Mouse (Mus musculus): Measurements from ENCODE around the gene Ctcfl. TPM values are rescaled to one million over a fixed set of nuclear protein-coding genes. Genes with fewer than 3 reads are reported as not detected.

Ctcfl gene
- polyA plus RNA-seq, 1 experiment from 2014 or later = 0.09 TPM

DNA sequence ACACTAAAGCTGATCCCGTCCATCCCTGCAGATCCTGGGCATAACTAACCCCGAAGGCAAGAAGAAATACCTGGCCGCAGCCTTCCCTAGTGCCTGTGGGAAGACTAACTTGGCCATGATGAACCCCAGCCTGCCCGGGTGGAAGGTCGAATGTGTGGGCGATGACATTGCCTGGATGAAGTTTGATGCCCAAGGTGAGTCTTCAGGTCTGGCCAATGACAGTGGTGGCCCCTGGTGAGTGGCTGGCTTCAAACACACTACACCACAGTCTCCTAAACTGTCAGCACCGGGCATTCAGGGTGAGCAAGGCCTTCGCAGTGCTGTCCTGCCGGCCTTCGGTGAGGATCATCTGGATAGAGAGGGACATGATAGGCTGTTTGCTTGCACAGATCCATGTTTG, 36.6 kb upstream of the Ctcfl start:
- no peak overlapping the region for H3K27ac ChIP-seq
- no peaks in the 10 kb centered on the region for H3K9me3 ChIP-seq
- no peak overlapping the region for H3K4me3 ChIP-seq
- H3K4me1 ChIP-seq = peaks cover 13% of the 10 kb centered on the region
- no peaks in the 10 kb centered on the region for H3K27me3 ChIP-seq
- H3K9ac ChIP-seq = no peak overlapping the region
- no peak for ATAC-seq (ENCODE audit: insufficient number of reproducible peaks, low FRiP score, low TSS enrichment, low read depth)
- H3K4me2 ChIP-seq = no peak overlapping the region
- 92% methylated on average over 10 of the region's 10 CpGs for WGBS
- H3K36me3 ChIP-seq = no peaks in the 10 kb centered on the region

- Histone ChIP-seq H3K4me3 (no peak overlapping the region), H3K36me3 (no peaks in the 10 kb centered on the region), H3K27me3 (no peaks in the 10 kb centered on the region), H3K9ac (no peak overlapping the region), H3K9me3 (no peaks in the 10 kb centered on the region), H3K27ac (no peak overlapping the region), H3K4me1 (peaks cover 9% of the 10 kb centered on the region), H3K4me2 (no peak overlapping the region)
- WGBS = 92% methylated on average over 14 of the region's 14 CpGs
- no peak for ATAC-seq (ENCODE audit: insufficient number of reproducible peaks, low FRiP score, low TSS enrichment, low read depth)
Measured at GRCm38 (mm10) chr2:173154962-173155361, 35.6 kb upstream of the Ctcfl start.

GRCm38 (mm10) chr2:173154513-173154912, 35.2 kb upstream of the Ctcfl start:
- 86% methylated on average over 13 of the region's 13 CpGs for WGBS
- no peaks in the 10 kb centered on the region for H3K27me3 ChIP-seq
- no peak overlapping the region for H3K27ac ChIP-seq
- H3K4me1 ChIP-seq = peaks cover 4% of the 10 kb centered on the region
- no peak overlapping the region for H3K4me2 ChIP-seq
- H3K9me3 ChIP-seq = no peaks in the 10 kb centered on the region
- no peaks in the 10 kb centered on the region for H3K36me3 ChIP-seq
- no peak overlapping the region for H3K4me3 ChIP-seq
- H3K9ac ChIP-seq = no peak overlapping the region
- no peak for ATAC-seq (ENCODE audit: insufficient number of reproducible peaks, low FRiP score, low TSS enrichment, low read depth)

DNA sequence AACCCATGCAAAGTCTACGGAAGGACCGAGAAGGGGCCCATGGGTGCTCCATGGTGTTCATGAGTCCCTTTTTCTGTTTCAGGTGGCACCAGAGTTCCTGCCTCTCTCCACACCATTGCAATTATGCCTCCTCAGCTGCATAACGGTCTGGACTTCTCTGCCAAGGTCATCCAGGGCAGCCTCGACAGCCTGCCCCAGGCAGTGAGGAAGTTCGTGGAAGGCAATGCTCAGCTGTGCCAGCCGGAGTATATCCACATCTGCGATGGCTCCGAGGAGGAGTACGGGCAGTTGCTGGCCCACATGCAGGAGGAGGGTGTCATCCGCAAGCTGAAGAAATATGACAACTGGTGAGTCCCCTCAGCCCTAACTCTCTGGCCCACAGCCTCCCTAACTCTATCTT, 33.9 kb upstream of the Ctcfl start:
- 82% methylated on average over 10 of the region's 10 CpGs for WGBS
- no peaks in the 10 kb centered on the region for H3K9me3 ChIP-seq
- no peak overlapping the region for H3K4me3 ChIP-seq
- H3K9ac ChIP-seq = no peak overlapping the region
- H3K4me1 ChIP-seq = no peaks in the 10 kb centered on the region
- no peak overlapping the region for H3K27ac ChIP-seq
- no peaks in the 10 kb centered on the region for H3K36me3 ChIP-seq
- ATAC-seq (ENCODE audit: insufficient number of reproducible peaks, low FRiP score, low TSS enrichment, low read depth) = no peak
- no peak overlapping the region for H3K4me2 ChIP-seq
- H3K27me3 ChIP-seq = no peaks in the 10 kb centered on the region

- Histone ChIP-seq H3K4me3 (no peak within 1 kb of the TSS), H3K9me3 (no peaks in the 10 kb centered on the region), H3K36me3 (no peaks in the 10 kb centered on the region), H3K27ac (no peak within 1 kb of the TSS), H3K27me3 (no peaks in the 10 kb centered on the region), H3K9ac (no peak within 1 kb of the TSS), H3K4me1 (no peaks in the 10 kb centered on the region), H3K4me2 (no peak within 1 kb of the TSS)
- ATAC-seq (ENCODE audit: insufficient number of reproducible peaks, low FRiP score, low TSS enrichment, low read depth) = no peak
- 78% methylated on average over 13 of the region's 13 CpGs for WGBS
Measured at GRCm38 (mm10) chr2:173152436-173153151, 33.3 kb upstream of the Ctcfl start, which contains the start of gene Pck1. Pck1 (plus strand) TSS chr2:173153048.

DNA sequence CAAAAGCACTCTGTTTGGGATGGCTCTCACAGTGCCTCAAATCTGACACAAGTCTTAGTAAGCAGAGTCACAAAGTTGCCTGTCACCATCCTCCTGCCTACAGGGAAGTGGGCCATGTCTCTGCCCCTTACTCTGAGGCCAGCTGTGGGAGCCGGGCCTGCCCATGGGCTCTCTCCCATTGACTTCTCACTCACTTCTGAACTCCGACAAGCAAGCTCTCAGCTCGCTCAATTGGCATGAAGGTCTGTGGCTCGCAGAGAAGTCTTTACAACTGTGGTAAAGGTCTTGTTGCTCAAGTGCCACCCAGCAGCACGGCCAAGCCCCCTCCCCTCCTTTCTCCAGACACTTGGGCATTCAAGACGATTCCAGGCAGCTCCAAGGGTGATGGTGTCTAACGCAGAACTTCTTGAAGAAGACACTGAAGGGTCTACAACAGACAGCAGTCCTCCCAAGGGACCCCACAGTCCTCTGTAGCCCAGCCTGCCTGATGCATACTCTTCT, 32.5 kb upstream of the Ctcfl start:
- Histone ChIP-seq H3K9ac (no peak overlapping the region), H3K4me1 (no peaks in the 10 kb centered on the region), H3K27me3 (no peaks in the 10 kb centered on the region), H3K4me2 (no peak overlapping the region), H3K27ac (no peak overlapping the region), H3K9me3 (no peaks in the 10 kb centered on the region), H3K4me3 (no peak overlapping the region), H3K36me3 (no peaks in the 10 kb centered on the region)
- ATAC-seq (ENCODE audit: insufficient number of reproducible peaks, low FRiP score, low TSS enrichment, low read depth) = no peak
- 89% methylated on average over 7 of the region's 7 CpGs for whole genome bisulfite sequencing

- H3K4me2 ChIP-seq = no peak overlapping the region
- no peaks in the 10 kb centered on the region for H3K4me1 ChIP-seq
- H3K36me3 ChIP-seq = no peaks in the 10 kb centered on the region
- no peak overlapping the region for H3K9ac ChIP-seq
- no peaks in the 10 kb centered on the region for H3K27me3 ChIP-seq
- ATAC-seq (ENCODE audit: insufficient number of reproducible peaks, low FRiP score, low TSS enrichment, low read depth) = no peak
- H3K9me3 ChIP-seq = no peaks in the 10 kb centered on the region
- WGBS = 73% methylated on average over 5 of the region's 5 CpGs
- H3K27ac ChIP-seq = no peak overlapping the region
- no peak overlapping the region for H3K4me3 ChIP-seq
Measured at GRCm38 (mm10) chr2:173151352-173151751, 32.0 kb upstream of the Ctcfl start.

- no peak for ATAC-seq (ENCODE audit: insufficient number of reproducible peaks, low FRiP score, low TSS enrichment, low read depth)
- Histone ChIP-seq H3K27me3 (no peaks in the 10 kb centered on the region), H3K9ac (no peak overlapping the region), H3K9me3 (no peaks in the 10 kb centered on the region), H3K4me3 (no peak overlapping the region), H3K4me1 (peaks cover 12% of the 10 kb centered on the region), H3K4me2 (no peak overlapping the region), H3K27ac (no peak overlapping the region), H3K36me3 (no peaks in the 10 kb centered on the region)
- 78% methylated on average over 5 of the region's 5 CpGs for WGBS
Measured at GRCm38 (mm10) chr2:173148001-173148400, 28.7 kb upstream of the Ctcfl start.

DNA sequence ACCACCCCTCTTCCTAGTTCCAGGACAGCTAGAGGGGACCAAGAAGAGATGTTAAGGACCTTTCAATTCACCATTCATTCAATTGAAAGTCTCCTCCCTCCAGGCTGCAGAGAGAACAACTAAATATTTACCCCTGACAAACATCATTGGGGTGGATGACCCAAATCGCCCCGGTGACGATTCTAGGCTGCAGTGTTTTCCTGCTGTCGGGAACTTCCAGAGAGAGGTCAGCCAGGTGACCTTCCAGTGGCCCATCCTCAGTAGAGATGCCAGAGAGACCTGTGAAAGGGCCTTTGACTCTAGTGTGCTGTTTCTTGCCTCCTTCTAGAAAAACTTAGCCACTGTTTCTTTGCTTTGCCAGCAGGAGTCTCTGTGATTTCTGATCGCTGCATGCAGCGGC, 27.4 kb upstream of the Ctcfl start:
- H3K27ac ChIP-seq = no peak overlapping the region
- WGBS = 84% methylated on average over 6 of the region's 6 CpGs
- peaks cover 13% of the 10 kb centered on the region for H3K4me1 ChIP-seq
- no peaks in the 10 kb centered on the region for H3K36me3 ChIP-seq
- H3K27me3 ChIP-seq = no peaks in the 10 kb centered on the region
- no peak overlapping the region for H3K4me2 ChIP-seq
- H3K9ac ChIP-seq = no peak overlapping the region
- no peaks in the 10 kb centered on the region for H3K9me3 ChIP-seq
- H3K4me3 ChIP-seq = no peak overlapping the region
- ATAC-seq (ENCODE audit: insufficient number of reproducible peaks, low FRiP score, low TSS enrichment, low read depth) = no peak

GRCm38 (mm10) chr2:173145808-173146207, 26.5 kb upstream of the Ctcfl start:
- H3K4me3 ChIP-seq = no peak overlapping the region
- H3K27me3 ChIP-seq = no peaks in the 10 kb centered on the region
- H3K27ac ChIP-seq = no peak overlapping the region
- no peaks in the 10 kb centered on the region for H3K9me3 ChIP-seq
- H3K4me2 ChIP-seq = no peak overlapping the region
- H3K36me3 ChIP-seq = no peaks in the 10 kb centered on the region
- H3K4me1 ChIP-seq = peaks cover 13% of the 10 kb centered on the region
- no peak overlapping the region for H3K9ac ChIP-seq
- WGBS = 55% methylated on average over 3 of the region's 3 CpGs
- ATAC-seq (ENCODE audit: insufficient number of reproducible peaks, low FRiP score, low TSS enrichment, low read depth) = 0 out of 2 replicates have a peak, but pooled peaks have one; percentile 21

DNA sequence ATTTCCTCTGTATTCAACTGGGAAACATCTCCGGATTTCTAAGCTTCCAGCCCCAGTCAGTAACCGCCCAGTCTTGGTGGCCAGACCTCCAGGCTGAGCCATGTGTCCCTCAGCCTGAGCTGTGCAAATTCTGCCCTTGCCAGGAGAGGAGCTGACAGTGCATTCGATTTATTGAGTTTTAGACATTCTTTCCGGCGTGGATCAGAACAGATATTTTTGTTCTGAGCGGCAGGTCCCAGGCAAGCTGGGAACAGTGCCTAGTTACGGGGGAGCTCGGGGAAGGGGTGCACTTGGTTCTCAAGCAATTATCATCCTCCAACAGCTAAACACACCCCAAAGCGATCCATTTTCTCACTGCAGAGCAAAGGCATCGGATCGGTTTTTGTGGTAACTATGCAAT, 24.3 kb upstream of the Ctcfl start:
- Histone ChIP-seq H3K9ac (no peak overlapping the region), H3K9me3 (no peaks in the 10 kb centered on the region), H3K4me3 (no peak overlapping the region), H3K27ac (no peak overlapping the region), H3K36me3 (no peaks in the 10 kb centered on the region), H3K4me1 (peaks cover 13% of the 10 kb centered on the region), H3K27me3 (no peaks in the 10 kb centered on the region), H3K4me2 (no peak overlapping the region)
- ATAC-seq (ENCODE audit: insufficient number of reproducible peaks, low FRiP score, low TSS enrichment, low read depth) = no peak
- WGBS = 38% methylated on average over 11 of the region's 11 CpGs

GRCm38 (mm10) chr2:173138323-173139239, 19.3 kb upstream of the Ctcfl start:
- no peak for ATAC-seq (ENCODE audit: insufficient number of reproducible peaks, low FRiP score, low TSS enrichment, low read depth)
- Histone ChIP-seq H3K27ac (no peak overlapping the region), H3K27me3 (no peaks in the 10 kb centered on the region), H3K4me2 (no peak overlapping the region), H3K9ac (no peak overlapping the region), H3K9me3 (no peaks in the 10 kb centered on the region), H3K36me3 (no peaks in the 10 kb centered on the region), H3K4me3 (no peak overlapping the region), H3K4me1 (peaks cover 7% of the 10 kb centered on the region)
- WGBS = 52% methylated on average over 15 of the region's 15 CpGs

All from limb, embryonic 15.5 days (tissue).